Mouse (Mus musculus): ENCODE results near the gene Cbl.

DNA sequence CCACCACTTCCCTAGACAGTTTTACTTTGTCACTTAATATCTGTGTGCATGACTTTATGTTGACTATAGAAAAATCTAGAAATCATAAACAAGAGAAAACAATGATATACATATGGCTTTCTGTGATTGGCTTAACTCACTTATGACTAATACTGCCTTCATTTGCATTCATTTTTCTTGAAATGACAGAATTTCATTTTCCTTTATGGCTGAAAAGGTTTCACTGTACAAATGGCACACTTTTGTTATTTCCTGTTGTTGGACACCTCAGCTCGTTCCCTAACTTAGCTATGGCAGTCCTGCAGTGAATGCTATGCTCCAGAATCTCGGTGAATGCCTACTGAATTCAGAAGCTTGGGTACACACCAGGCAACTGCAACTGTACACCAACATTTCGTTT is 41.5 kb downstream of the Cbl start:
- TF ChIP-seq POLR2A (IDR thresholded peaks at IDR 0.05; ENCODE audit: extremely low read depth, insufficient read depth, low read length): no peak
- no peak for TF ChIP-seq CTCF (IDR thresholded peaks at IDR 0.05; ENCODE audit: low read depth, low read length)

Data from liver, adult 2 months (tissue).